In genomic region chr5:124093120-124093794, GRCm38 (mm10) we compare ENCODE assay signal across 8 mouse cellular contexts. TPM values are rescaled to one million over a fixed set of nuclear protein-coding genes. Genes with fewer than 3 reads are reported as not detected.
DNase-seq lines count a peak whose midpoint lies in the region; ATAC-seq lines count a peak whose summit lies in the region.

No protein-coding gene starts in this region.

- peaks cover 19% of the 10 kb centered on the region for H3K27me3 ChIP-seq in heart, embryonic 12.5 days (replicated peaks)
- no peaks in the 10 kb centered on the region for H3K27me3 ChIP-seq in liver, embryonic 15.5 days
- no peaks in the 10 kb centered on the region for H3K27me3 ChIP-seq in midbrain, embryonic 15.5 days (replicated peaks)

- no peak overlapping the region for H3K27ac ChIP-seq in heart, embryonic 12.5 days (ENCODE audit: poor library complexity, severe bottlenecking)
- H3K27ac ChIP-seq in liver, embryonic 15.5 days (replicated peaks), result peak overlapping the region; percentile 93
- H3K27ac ChIP-seq in midbrain, embryonic 15.5 days, result no peak overlapping the region

- peak; percentile 96 for DNase-seq in heart, adult 11 months
- peak; percentile 50 for DNase-seq in 3134 (ENCODE audit: extremely low read depth, insufficient read length, low spot score)
- peak; percentile 85 for DNase-seq in cerebellum, adult 9-10 months
- peak; percentile 48 to 64 for DNase-seq in heart, postnatal 36 days

- no peaks in the 10 kb centered on the region for H3K36me3 ChIP-seq in heart, embryonic 12.5 days
- peaks cover 11% of the 10 kb centered on the region for H3K36me3 ChIP-seq in liver, embryonic 15.5 days (replicated peaks)
- no peaks in the 10 kb centered on the region for H3K36me3 ChIP-seq in midbrain, embryonic 15.5 days (replicated peaks)

- intact Hi-C loops in heart, postnatal 36 days (cut with DNase I), result no loop called here

- no peak overlapping the region for H3K4me3 ChIP-seq in heart, embryonic 12.5 days
- peak overlapping the region; percentile 79; the same call in 1 of the 2 replicates for H3K4me3 ChIP-seq in liver, embryonic 15.5 days (replicated peaks)
- no peak overlapping the region for H3K4me3 ChIP-seq in midbrain, embryonic 15.5 days

- peaks cover 18% of the 10 kb centered on the region for H3K4me1 ChIP-seq in heart, embryonic 12.5 days (replicated peaks)
- H3K4me1 ChIP-seq in liver, embryonic 15.5 days (replicated peaks), result peaks cover 68% of the 10 kb centered on the region
- H3K4me1 ChIP-seq in midbrain, embryonic 15.5 days, result peaks cover 13% of the 10 kb centered on the region

- no peak overlapping the region for H3K4me2 ChIP-seq in heart, embryonic 12.5 days
- H3K4me2 ChIP-seq in liver, embryonic 15.5 days, result peak overlapping the region; percentile 97
- H3K4me2 ChIP-seq in midbrain, embryonic 15.5 days, result no peak overlapping the region

- WGBS in heart, embryonic 12.5 days, result 75% methylated on average over 11 of the region's 11 CpGs
- 79% methylated on average over 11 of the region's 11 CpGs for WGBS in liver, embryonic 15.5 days (ENCODE audit: insufficient replicate concordance)
- WGBS in midbrain, embryonic 15.5 days, result 71% methylated on average over 11 of the region's 11 CpGs

- no peak for ATAC-seq in heart, embryonic 12.5 days (ENCODE audit: insufficient number of reproducible peaks, low FRiP score)
- no peak for ATAC-seq in liver, embryonic 15.5 days (ENCODE audit: insufficient read depth)
- ATAC-seq in monocyte, adult 5-6 weeks (replicated peaks; ENCODE audit: insufficient number of reproducible peaks, low FRiP score, low TSS enrichment, poor library complexity, severe bottlenecking), result no peak
- no peak for ATAC-seq in midbrain, embryonic 15.5 days (replicated peaks)

- no peak overlapping the region for H3K9ac ChIP-seq in heart, embryonic 12.5 days
- no peak overlapping the region for H3K9ac ChIP-seq in liver, embryonic 15.5 days
- no peak overlapping the region for H3K9ac ChIP-seq in midbrain, embryonic 15.5 days

- H3K9me3 ChIP-seq in heart, embryonic 12.5 days (replicated peaks), result no peaks in the 10 kb centered on the region
- no peaks in the 10 kb centered on the region for H3K9me3 ChIP-seq in liver, embryonic 15.5 days (replicated peaks)
- no peaks in the 10 kb centered on the region for H3K9me3 ChIP-seq in midbrain, embryonic 15.5 days

RNA-seq across cellular contexts. Expression of gene Abcb9, which starts 2.3 kb away (rescaled TPM):
- polyA plus RNA-seq in heart, embryonic 12.5 days (2016; fragmentation: Nextera tagmentation; extraction: Ambion mirVana), result 1.6 and 1.7 TPM in 2 replicates
- total RNA-seq in heart, postnatal 36 days (2021), result 1 to 10 TPM; 7.6 to 8.3 TPM
- polyA plus RNA-seq in liver, embryonic 15.5 days (2015; fragmentation: Nextera tagmentation; extraction: Ambion mirVana), result 6.1 and 7.1 TPM in 2 replicates
- total RNA-seq in monocyte, adult 5-6 weeks (2017), result 1.6 to 4.0 TPM (median 2.5 TPM) in 3 replicates
- polyA plus RNA-seq in midbrain, embryonic 15.5 days (2015; fragmentation: Nextera tagmentation; extraction: Ambion mirVana), result 16.0 and 17.7 TPM in 2 replicates

RNA-seq across cellular contexts. Expression of gene Ogfod2, which starts 18.8 kb away (rescaled TPM):
- polyA plus RNA-seq in heart, embryonic 12.5 days (2016; fragmentation: Nextera tagmentation; extraction: Ambion mirVana), result 16.1 and 17.0 TPM in 2 replicates
- 10 to 100 TPM; 14.4 to 16.2 TPM for total RNA-seq in heart, postnatal 36 days (2021)
- 14.2 and 15.2 TPM in 2 replicates for polyA plus RNA-seq in liver, embryonic 15.5 days (2015; fragmentation: Nextera tagmentation; extraction: Ambion mirVana)
- 10.7 to 21.5 TPM (median 14.4 TPM) in 3 replicates for total RNA-seq in monocyte, adult 5-6 weeks (2017)
- 37.7 and 38.0 TPM in 2 replicates for polyA plus RNA-seq in midbrain, embryonic 15.5 days (2015; fragmentation: Nextera tagmentation; extraction: Ambion mirVana)

RNA-seq across cellular contexts. Expression of gene Arl6ip4, which starts 22.6 kb away (rescaled TPM):
- polyA plus RNA-seq in heart, embryonic 12.5 days (2016; fragmentation: Nextera tagmentation; extraction: Ambion mirVana), result 69.7 and 78.8 TPM in 2 replicates
- 10 to 100 TPM; 36.5 to 39.0 TPM for total RNA-seq in heart, postnatal 36 days (2021)
- polyA plus RNA-seq in liver, embryonic 15.5 days (2015; fragmentation: Nextera tagmentation; extraction: Ambion mirVana), result 52.1 and 53.5 TPM in 2 replicates
- 53.4 to 79.6 TPM (median 61.8 TPM) in 3 replicates for total RNA-seq in monocyte, adult 5-6 weeks (2017)
- 79.6 and 81.1 TPM in 2 replicates for polyA plus RNA-seq in midbrain, embryonic 15.5 days (2015; fragmentation: Nextera tagmentation; extraction: Ambion mirVana)
